ENCODE assay signal across 9 mouse cellular contexts in genomic region chr2:26314281-26315071, GRCm38 (mm10). TPM values are rescaled to one million over a fixed set of nuclear protein-coding genes. Genes with fewer than 3 reads are reported as not detected.
A peak's percentile ranks its signal among the peaks of the same experiment; 100 is the strongest.
DNase-seq lines count a peak whose midpoint lies in the region; ATAC-seq and TF ChIP-seq lines count a peak whose summit lies in the region.
"Had no signal": no experiment of that assay in that cellular context is flagged by ENCODE, and none has a peak within 500 bp of the region (broad histone marks: within the 10 kb centered on the region; RNA-seq: fewer than 3 reads in every experiment).

No protein-coding gene starts in this region.

- no peak overlapping the region for H3K27ac ChIP-seq in bone marrow, adult 2 months (ENCODE audit: control insufficient read depth, insufficient read depth, low read depth, low read length, poor library complexity)
- H3K27ac ChIP-seq in lung, embryonic 14.5 days (ENCODE audit: low read depth) = peak overlapping the region; percentile 99
- H3K27ac ChIP-seq: macrophage had no signal

- TF ChIP-seq CTCF in bone marrow, adult 2 months (IDR thresholded peaks at IDR 0.05; ENCODE audit: control insufficient read depth, insufficient read depth, low read length) = no peak
- no peak for TF ChIP-seq CTCF in lung, embryonic 14.5 days (IDR thresholded peaks at IDR 0.05; ENCODE audit: low read depth)

- ATAC-seq in lung, embryonic 14.5 days (ENCODE audit: insufficient read depth) = peak; percentile 89

- H3K9ac ChIP-seq in lung, embryonic 14.5 days = peak overlapping the region; percentile 92; the same call in 1 of the 2 replicates

- WGBS in bone marrow, adult 2 months = 69% methylated on average over 13 of the region's 13 CpGs
- WGBS in lung, embryonic 14.5 days = 27% methylated on average over 13 of the region's 13 CpGs

- no peaks in the 10 kb centered on the region for H3K27me3 ChIP-seq in lung, embryonic 14.5 days (ENCODE audit: insufficient read depth, low read length)

- H3K4me2 ChIP-seq in lung, embryonic 14.5 days = peak overlapping the region; percentile 92

- peaks cover 11% of the 10 kb centered on the region; the same call in 1 of the 2 replicates for H3K36me3 ChIP-seq in lung, embryonic 14.5 days (ENCODE audit: insufficient read depth)

- no peaks in the 10 kb centered on the region for H3K9me3 ChIP-seq in lung, embryonic 14.5 days (ENCODE audit: low read depth, low read length)

- peaks cover 9% of the 10 kb centered on the region for H3K4me1 ChIP-seq in bone marrow, adult 2 months (ENCODE audit: control insufficient read depth, insufficient read depth, low read length)
- peaks cover 34% of the 10 kb centered on the region for H3K4me1 ChIP-seq in lung, embryonic 14.5 days (ENCODE audit: insufficient read depth)

- peak overlapping the region; percentile 39 for H3K4me3 ChIP-seq in bone marrow, adult 2 months (replicated peaks; ENCODE audit: control insufficient read depth, low read depth, low read length)
- peak overlapping the region; percentile 87 for H3K4me3 ChIP-seq in lung, embryonic 14.5 days (ENCODE audit: low read depth, low read length)

- no peak for TF ChIP-seq POLR2A in bone marrow, adult 2 months (IDR thresholded peaks at IDR 0.05; ENCODE audit: borderline replicate concordance, control insufficient read depth, low read depth, low read length)

- peak; percentile 80 for DNase-seq in embryo, embryonic 11 days
- peak; percentile 70 to 87 for DNase-seq in heart, adult 18-20 months
- peak; percentile 58 for DNase-seq in kidney, adult 11 months
- DNase-seq in lung, embryonic 14.5 days = peak; percentile 96
- peak; percentile 79 for DNase-seq in ovary, postnatal 36 days (ENCODE audit: low spot score)
- no peak for DNase-seq in spleen, postnatal 36 days (ENCODE audit: low spot score in 2 of 2)
- no peak for DNase-seq in spleen, adult 18-20 months

RNA-seq across cellular contexts. Expression of gene Gpsm1, which starts 0.8 kb away (rescaled TPM):
- 6.1 and 10.0 TPM in 2 replicates for polyA plus RNA-seq in bone marrow, adult 2 months (2011; ENCODE audit: insufficient read depth, insufficient read length, low replicate concordance, missing spikeins)
- 100 to 1,000 TPM; 175 to 238 TPM for total RNA-seq in heart, adult 18-20 months (2021)
- 37.9 and 40.5 TPM in 2 replicates for polyA plus RNA-seq in lung, embryonic 14.5 days (2014; fragmentation: Nextera tagmentation; extraction: Ambion mirVana)

RNA-seq across cellular contexts. Expression of gene Ccdc187, which starts 20.1 kb away (rescaled TPM):
- polyA plus RNA-seq in bone marrow, adult 2 months (2011; ENCODE audit: insufficient read depth, insufficient read length, low replicate concordance, missing spikeins) = 0.20 TPM in 1 of 2 replicates, not detected in the other
- total RNA-seq in heart, adult 18-20 months (2021) = under 1 TPM; 0.05 to 0.13 TPM
- polyA plus RNA-seq in lung, embryonic 14.5 days (2014; fragmentation: Nextera tagmentation; extraction: Ambion mirVana) = 0.28 and 0.36 TPM in 2 replicates
- polyA plus RNA-seq: macrophage had no signal

RNA-seq across cellular contexts. Expression of gene Dnlz, which starts 37.4 kb away (rescaled TPM):
- 4.0 and 6.9 TPM in 2 replicates for polyA plus RNA-seq in bone marrow, adult 2 months (2011; ENCODE audit: insufficient read depth, insufficient read length, low replicate concordance, missing spikeins)
- total RNA-seq in heart, adult 18-20 months (2021) = 10 to 100 TPM; 24.5 to 25.3 TPM
- polyA plus RNA-seq in lung, embryonic 14.5 days (2014; fragmentation: Nextera tagmentation; extraction: Ambion mirVana) = 29.1 and 32.1 TPM in 2 replicates

RNA-seq across cellular contexts. Expression of gene Card9, which starts 46.2 kb away (rescaled TPM):
- polyA plus RNA-seq in bone marrow, adult 2 months (2011; ENCODE audit: insufficient read depth, insufficient read length, low replicate concordance, missing spikeins) = 67.0 and 199 TPM in 2 replicates
- total RNA-seq in heart, adult 18-20 months (2021) = 1 to 10 TPM in 1 of 2 experiments, under 1 TPM in 1; 0.89 to 1.1 TPM
- 2.4 and 2.8 TPM in 2 replicates for polyA plus RNA-seq in lung, embryonic 14.5 days (2014; fragmentation: Nextera tagmentation; extraction: Ambion mirVana)

Comparison
In these comparisons a context has a peak if more than half of its experiments do, and no peak if none do; other contexts are left out.
1. DNase-seq: peak in embryo, embryonic 11 days (single experiment), heart, adult 18-20 months (2 of 2), kidney, adult 11 months (single experiment), lung, embryonic 14.5 days (single experiment) and ovary, postnatal 36 days (single experiment); none in spleen, postnatal 36 days (0 of 2) and spleen, adult 18-20 months (0 of 2).